Mouse (Mus musculus): Measurements from ENCODE around the gene Sds. TPM values are rescaled to one million over a fixed set of nuclear protein-coding genes. Genes with fewer than 3 reads are reported as not detected.

Sds gene
- not detected for polyA plus RNA-seq (2015; fragmentation: Illumina TruSeq; extraction: RNeasy Lipid Tissue Mini Kit (QIAGEN cat#74804); ENCODE audit: insufficient read depth, low read depth, low replicate concordance)

DNA sequence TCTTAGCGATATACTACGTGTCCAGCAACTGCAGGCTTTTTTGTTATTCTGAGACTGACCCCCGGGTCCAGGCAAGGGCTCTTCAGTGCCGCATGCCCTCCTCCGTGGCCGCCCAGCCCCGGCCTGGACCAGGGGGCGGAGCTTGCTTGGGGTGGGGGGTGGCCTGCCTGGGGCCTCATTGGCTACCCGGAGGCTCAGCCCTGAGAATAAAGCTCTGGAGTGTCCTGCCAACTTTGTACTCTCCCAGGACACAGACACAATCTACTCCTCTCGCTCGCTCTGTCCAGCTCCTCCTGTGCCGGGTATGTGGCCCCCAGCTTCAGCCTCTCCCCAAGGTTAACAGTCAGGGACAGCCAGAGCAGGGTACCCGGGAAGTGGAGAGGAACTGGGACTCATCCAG is at the start of gene Sds:
Sds (plus strand) TSS at position 231 of the 400 bp plus-strand sequence.

GRCm38 (mm10) chr5:120431649-120432485 is 44.5 kb upstream of the Sds start, which contains the start of gene Lhx5:
Gene Lhx5, plus strand, starts transcription at chr5:120431699.

DNA sequence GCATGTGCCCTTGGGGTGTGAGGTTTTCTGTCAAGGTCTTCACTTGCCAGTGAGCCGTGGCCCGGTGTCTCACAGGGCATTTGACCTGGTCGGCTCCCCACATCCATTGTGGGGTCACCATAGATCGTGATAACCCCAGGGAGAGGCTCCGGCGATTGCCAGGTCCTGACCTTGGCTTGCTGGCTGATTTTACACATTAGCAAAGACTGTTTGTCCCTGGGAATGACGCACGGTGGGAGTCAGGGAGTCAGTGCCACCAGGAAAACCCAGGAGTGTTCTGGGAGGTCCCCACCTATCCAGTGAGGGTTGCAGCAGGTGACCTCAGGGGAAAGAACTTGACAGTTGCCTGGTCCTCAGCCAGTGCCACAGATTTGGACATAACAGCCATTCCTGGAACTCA is 3.6 kb upstream of the Sds start, which contains the start of gene Sdsl:
Sdsl (minus strand) TSS at position 41 of the 400 bp plus-strand sequence.

GRCm38 (mm10) chr5:120503144-120503795 is 26.9 kb downstream of the Sds start, which contains the start of gene Plbd2:
Gene Plbd2, minus strand, starts transcription at chr5:120503625.

GRCm38 (mm10) chr5:120510982-120511642 is 34.8 kb downstream of the Sds start, which contains the start of gene Slc8b1:
Gene Slc8b1, plus strand, starts transcription at chr5:120511168.

Other genes with a start within 250 kb of the Sds start
- not detected for gene Lhx5, start 44.8 kb upstream of the Sds start, polyA plus RNA-seq (2015; fragmentation: Illumina TruSeq; extraction: RNeasy Lipid Tissue Mini Kit (QIAGEN cat#74804); ENCODE audit: insufficient read depth, low read depth, low replicate concordance)
- 3.5 TPM for gene Sdsl, start 3.7 kb upstream of the Sds start, polyA plus RNA-seq (2015; fragmentation: Illumina TruSeq; extraction: RNeasy Lipid Tissue Mini Kit (QIAGEN cat#74804); ENCODE audit: insufficient read depth, low read depth, low replicate concordance)
- gene Plbd2, start 27.1 kb downstream of the Sds start, polyA plus RNA-seq (2015; fragmentation: Illumina TruSeq; extraction: RNeasy Lipid Tissue Mini Kit (QIAGEN cat#74804); ENCODE audit: insufficient read depth, low read depth, low replicate concordance): 9.8 TPM
- gene Slc8b1, start 34.6 kb downstream of the Sds start, polyA plus RNA-seq (2015; fragmentation: Illumina TruSeq; extraction: RNeasy Lipid Tissue Mini Kit (QIAGEN cat#74804); ENCODE audit: insufficient read depth, low read depth, low replicate concordance): 7.8 TPM
- 8.3 TPM for gene Tpcn1, start 112.1 kb downstream of the Sds start, polyA plus RNA-seq (2015; fragmentation: Illumina TruSeq; extraction: RNeasy Lipid Tissue Mini Kit (QIAGEN cat#74804); ENCODE audit: insufficient read depth, low read depth, low replicate concordance)
- not detected for gene Iqcd, start 112.5 kb downstream of the Sds start, polyA plus RNA-seq (2015; fragmentation: Illumina TruSeq; extraction: RNeasy Lipid Tissue Mini Kit (QIAGEN cat#74804); ENCODE audit: insufficient read depth, low read depth, low replicate concordance)
- gene Rita1, start 136.1 kb downstream of the Sds start, polyA plus RNA-seq (2015; fragmentation: Illumina TruSeq; extraction: RNeasy Lipid Tissue Mini Kit (QIAGEN cat#74804); ENCODE audit: insufficient read depth, low read depth, low replicate concordance): 1.1 TPM
- 7.5 TPM for gene Ddx54, start 136.2 kb downstream of the Sds start, polyA plus RNA-seq (2015; fragmentation: Illumina TruSeq; extraction: RNeasy Lipid Tissue Mini Kit (QIAGEN cat#74804); ENCODE audit: insufficient read depth, low read depth, low replicate concordance)
- not detected for gene Cfap73, start 157.7 kb downstream of the Sds start, polyA plus RNA-seq (2015; fragmentation: Illumina TruSeq; extraction: RNeasy Lipid Tissue Mini Kit (QIAGEN cat#74804); ENCODE audit: insufficient read depth, low read depth, low replicate concordance)
- gene Rasal1, start 172.3 kb downstream of the Sds start, polyA plus RNA-seq (2015; fragmentation: Illumina TruSeq; extraction: RNeasy Lipid Tissue Mini Kit (QIAGEN cat#74804); ENCODE audit: insufficient read depth, low read depth, low replicate concordance): 0.24 TPM
- gene Dtx1, start 235.4 kb downstream of the Sds start, polyA plus RNA-seq (2015; fragmentation: Illumina TruSeq; extraction: RNeasy Lipid Tissue Mini Kit (QIAGEN cat#74804); ENCODE audit: insufficient read depth, low read depth, low replicate concordance): 13.4 TPM